Mouse (Mus musculus) neural tube, embryonic 11.5 days (tissue): Measurements from ENCODE around the gene Vcam1. TPM values are rescaled to one million over a fixed set of nuclear protein-coding genes. Genes with fewer than 3 reads are reported as not detected.

Experiments used
- polyA plus RNA-seq: library from polyadenylated mRNA; unstranded; fragments of >200 nt; fragmentation: Nextera tagmentation; extraction: Ambion mirVana; gene quantifications from 2 replicates; pipeline ENCODE4 v1.2.1, GENCODE M21; 2014

The Vcam1 gene
- polyA plus RNA-seq, 1 experiment from 2014 or later: 38.0 TPM

Other genes with a start within 250 kb of the Vcam1 start
- gene Dph5, start 241.9 kb downstream of the Vcam1 start, polyA plus RNA-seq: 28.6 and 31.1 TPM in 2 replicates
- gene Slc30a7, start 122.3 kb downstream of the Vcam1 start, polyA plus RNA-seq: 31.8 and 32.9 TPM in 2 replicates
- 26.7 and 28.9 TPM in 2 replicates for gene Extl2, start 122.2 kb downstream of the Vcam1 start, polyA plus RNA-seq
- 0.49 and 0.57 TPM in 2 replicates for gene Gpr88, start 123.8 kb upstream of the Vcam1 start, polyA plus RNA-seq